Mouse (Mus musculus): ENCODE results near the gene Zfp579. TPM values are rescaled to one million over a fixed set of nuclear protein-coding genes. Genes with fewer than 3 reads are reported as not detected.

Gene Zfp579
- polyA plus RNA-seq, 2 experiments = 30.3 to 97.6 TPM

DNA sequence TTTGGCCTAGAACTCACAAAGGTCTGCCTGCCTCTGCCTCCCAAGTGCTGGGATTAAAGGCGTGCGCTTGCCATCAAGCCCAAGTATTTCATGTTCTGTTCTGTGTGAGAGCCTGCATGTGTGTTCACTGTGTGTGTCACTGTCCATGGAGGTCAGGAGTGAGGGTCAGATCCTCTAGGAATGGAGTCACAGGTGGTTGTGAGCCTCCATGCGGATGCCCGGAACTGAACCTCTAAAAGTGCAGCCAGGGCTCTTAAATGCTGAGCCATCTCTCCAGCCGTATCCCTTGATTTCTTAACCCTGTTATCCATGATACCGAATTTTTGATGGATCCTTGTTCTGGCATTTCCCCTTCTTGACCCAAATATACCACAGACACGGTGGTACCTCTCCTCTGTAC is 41.1 kb upstream of the Zfp579 start:
- Histone ChIP-seq H3K9me3 (ENCODE audit: control insufficient read depth, low read length) (peaks cover 10% of the 10 kb centered on the region), H3K4me3 (replicated peaks; ENCODE audit: low read length) (no peak overlapping the region), H3K4me2 (replicated peaks; ENCODE audit: low read depth, low read length, severe bottlenecking) (no peak overlapping the region), H3K27ac (replicated peaks; ENCODE audit: low read depth, low read length) (no peak overlapping the region), H3K9ac (ENCODE audit: low read depth, low read length, severe bottlenecking) (no peak overlapping the region), H3K4me1 (ENCODE audit: control insufficient read depth, insufficient read depth, low read length) (peaks cover 3% of the 10 kb centered on the region; the same call in 1 of the 2 replicates), H3K27me3 (ENCODE audit: control insufficient read depth, insufficient read depth, low read length) (no peaks in the 10 kb centered on the region), H3K36me3 (ENCODE audit: control insufficient read depth, insufficient read depth, low read length) (peaks cover 44% of the 10 kb centered on the region)
- no peak for TF ChIP-seq POLR2A (IDR thresholded peaks at IDR 0.05; ENCODE audit: borderline replicate concordance, extremely low read depth, insufficient read depth, insufficient read length)
- no peak for ATAC-seq (ENCODE audit: low FRiP score, low read depth)
- WGBS = 93% methylated on average over 7 of the region's 7 CpGs
- DNase-seq (ENCODE audit: low spot score) = no peak

- ATAC-seq (ENCODE audit: low FRiP score, low read depth) = no peak
- no peaks in the 10 kb centered on the region for H3K27me3 ChIP-seq (ENCODE audit: control insufficient read depth, insufficient read depth, low read length)
- WGBS = 93% methylated on average over 9 of the region's 9 CpGs
- DNase-seq (ENCODE audit: low spot score) = no peak
- no peak for TF ChIP-seq POLR2A (IDR thresholded peaks at IDR 0.05; ENCODE audit: borderline replicate concordance, extremely low read depth, insufficient read depth, insufficient read length)
- H3K9me3 ChIP-seq (ENCODE audit: control insufficient read depth, low read length) = peaks cover 19% of the 10 kb centered on the region
- peaks cover 53% of the 10 kb centered on the region for H3K36me3 ChIP-seq (ENCODE audit: control insufficient read depth, insufficient read depth, low read length)
- no peak overlapping the region for H3K4me3 ChIP-seq (replicated peaks; ENCODE audit: low read length)
- H3K27ac ChIP-seq (replicated peaks; ENCODE audit: low read depth, low read length) = no peak overlapping the region
- no peak overlapping the region for H3K9ac ChIP-seq (ENCODE audit: low read depth, low read length, severe bottlenecking)
- no peak overlapping the region for H3K4me2 ChIP-seq (replicated peaks; ENCODE audit: low read depth, low read length, severe bottlenecking)
- peaks cover 3% of the 10 kb centered on the region; the same call in 1 of the 2 replicates for H3K4me1 ChIP-seq (ENCODE audit: control insufficient read depth, insufficient read depth, low read length)
Measured at GRCm38 (mm10) chr7:5036136-5036535, 40.2 kb upstream of the Zfp579 start.

- H3K9me3 ChIP-seq (ENCODE audit: control insufficient read depth, low read length) = peaks cover 24% of the 10 kb centered on the region
- H3K36me3 ChIP-seq (ENCODE audit: control insufficient read depth, insufficient read depth, low read length) = peaks cover 58% of the 10 kb centered on the region
- no peak for ATAC-seq (ENCODE audit: low FRiP score, low read depth)
- WGBS = 95% methylated on average over 17 of the region's 17 CpGs
- no peak overlapping the region for H3K27ac ChIP-seq (replicated peaks; ENCODE audit: low read depth, low read length)
- no peak for DNase-seq (ENCODE audit: low spot score)
- H3K27me3 ChIP-seq (ENCODE audit: control insufficient read depth, insufficient read depth, low read length) = no peaks in the 10 kb centered on the region
- no peak for TF ChIP-seq POLR2A (IDR thresholded peaks at IDR 0.05; ENCODE audit: borderline replicate concordance, extremely low read depth, insufficient read depth, insufficient read length)
- no peak overlapping the region for H3K9ac ChIP-seq (ENCODE audit: low read depth, low read length, severe bottlenecking)
- H3K4me2 ChIP-seq (replicated peaks; ENCODE audit: low read depth, low read length, severe bottlenecking) = no peak overlapping the region
- H3K4me3 ChIP-seq (replicated peaks; ENCODE audit: low read length) = no peak overlapping the region
- peaks cover 3% of the 10 kb centered on the region; the same call in 1 of the 2 replicates for H3K4me1 ChIP-seq (ENCODE audit: control insufficient read depth, insufficient read depth, low read length)
Measured at GRCm38 (mm10) chr7:5035628-5036027, 39.7 kb upstream of the Zfp579 start.

GRCm38 (mm10) chr7:5033818-5034217 is 37.9 kb upstream of the Zfp579 start, which contains the start of gene 4632433K11Rik:
Gene 4632433K11Rik, plus strand, starts transcription at chr7:5034118.
- TF ChIP-seq POLR2A (IDR thresholded peaks at IDR 0.05; ENCODE audit: borderline replicate concordance, extremely low read depth, insufficient read depth, insufficient read length) = no peak
- DNase-seq (ENCODE audit: low spot score) (no peak), ATAC-seq (ENCODE audit: low FRiP score, low read depth) (no peak)
- peaks cover 42% of the 10 kb centered on the region for H3K9me3 ChIP-seq (ENCODE audit: control insufficient read depth, low read length)
- no peaks in the 10 kb centered on the region for H3K27me3 ChIP-seq (ENCODE audit: control insufficient read depth, insufficient read depth, low read length)
- H3K4me3 ChIP-seq (replicated peaks; ENCODE audit: low read length) = no peak within 1 kb of the TSS
- no peak within 1 kb of the TSS for H3K27ac ChIP-seq (replicated peaks; ENCODE audit: low read depth, low read length)
- 92% methylated on average over 3 of the region's 3 CpGs for WGBS
- no peak within 1 kb of the TSS for H3K9ac ChIP-seq (ENCODE audit: low read depth, low read length, severe bottlenecking)
- H3K4me1 ChIP-seq (ENCODE audit: control insufficient read depth, insufficient read depth, low read length) = peaks cover 3% of the 10 kb centered on the region; the same call in 1 of the 2 replicates
- H3K36me3 ChIP-seq (ENCODE audit: control insufficient read depth, insufficient read depth, low read length) = peaks cover 77% of the 10 kb centered on the region
- H3K4me2 ChIP-seq (replicated peaks; ENCODE audit: low read depth, low read length, severe bottlenecking) = no peak within 1 kb of the TSS

GRCm38 (mm10) chr7:5031496-5031895 is 35.5 kb upstream of the Zfp579 start:
- H3K27ac ChIP-seq (replicated peaks; ENCODE audit: low read depth, low read length) = no peak overlapping the region
- DNase-seq (ENCODE audit: low spot score) (no peak), ATAC-seq (ENCODE audit: low FRiP score, low read depth) (no peak)
- H3K27me3 ChIP-seq (ENCODE audit: control insufficient read depth, insufficient read depth, low read length) = no peaks in the 10 kb centered on the region
- H3K4me3 ChIP-seq (replicated peaks; ENCODE audit: low read length) = no peak overlapping the region
- 84% methylated on average over 43 of the region's 46 CpGs for WGBS
- peaks cover 95% of the 10 kb centered on the region for H3K36me3 ChIP-seq (ENCODE audit: control insufficient read depth, insufficient read depth, low read length)
- no peak overlapping the region for H3K4me2 ChIP-seq (replicated peaks; ENCODE audit: low read depth, low read length, severe bottlenecking)
- no peak for TF ChIP-seq POLR2A (IDR thresholded peaks at IDR 0.05; ENCODE audit: borderline replicate concordance, extremely low read depth, insufficient read depth, insufficient read length)
- peaks cover 46% of the 10 kb centered on the region for H3K9me3 ChIP-seq (ENCODE audit: control insufficient read depth, low read length)
- H3K9ac ChIP-seq (ENCODE audit: low read depth, low read length, severe bottlenecking) = no peak overlapping the region
- H3K4me1 ChIP-seq (ENCODE audit: control insufficient read depth, insufficient read depth, low read length) = no peaks in the 10 kb centered on the region
